Mouse (Mus musculus) intestine, embryonic 14.5 days (tissue): ENCODE data around the gene 9130213A22Rik. TPM values are rescaled to one million over a fixed set of nuclear protein-coding genes. Genes with fewer than 3 reads are reported as not detected.

ENCODE experiments used
- ATAC-seq: fragments of 200-750 bp; cut with Nextera tagmentation; replicated peaks from 2 replicates; pipeline ENCODE4 v1.8.0; 2017; ENCODE audit warnings: low read depth, moderate number of reproducible peaks, moderate TSS enrichment, moderate library complexity; ENCODE audit not compliant: low FRiP score, low TSS enrichment
- DNase-seq: peaks from one replicate; pipeline ENCODE4 v3.0.0-alpha.2; 2018; ENCODE audit warnings: low spot score
- H3K27ac ChIP-seq: fragments of 300-500 bp; sonication (generic); 2 replicates; pipeline ENCODE4 v1.5.1; 2014; ENCODE audit warnings: low read depth, mild to moderate bottlenecking, control low read depth
- H3K27me3 ChIP-seq: fragments of 300-500 bp; sonication (generic); replicated peaks from 2 replicates; pipeline ENCODE4 v1.6.1; 2014; ENCODE audit warnings: low read length, control low read depth; ENCODE audit not compliant: control insufficient read depth, insufficient read depth
- H3K36me3 ChIP-seq: fragments of 300-500 bp; sonication (generic); 2 replicates; pipeline ENCODE4 v1.6.1; 2014; ENCODE audit warnings: low read length, control low read depth; ENCODE audit not compliant: control insufficient read depth, insufficient read depth
- H3K4me1 ChIP-seq: fragments of 300-500 bp; sonication (generic); replicated peaks from 2 replicates; pipeline ENCODE4 v1.6.1; 2014; ENCODE audit warnings: low read length, control low read depth, mixed read lengths; ENCODE audit not compliant: control insufficient read depth, insufficient read depth
- H3K4me2 ChIP-seq: fragments of 300-500 bp; sonication (generic); 2 replicates; pipeline ENCODE4 v1.6.1; 2014; ENCODE audit warnings: low read length
- H3K4me3 ChIP-seq: fragments of 300-500 bp; sonication (generic); 2 replicates; pipeline ENCODE4 v1.5.1; 2014; ENCODE audit warnings: low read depth, low read length, control low read depth, mixed read lengths
- H3K9ac ChIP-seq: fragments of 300-500 bp; sonication (generic); 2 replicates; pipeline ENCODE4 v1.6.1; 2014; ENCODE audit warnings: mild to moderate bottlenecking, low read length
- H3K9me3 ChIP-seq: fragments of 300-500 bp; sonication (generic); 2 replicates; pipeline ENCODE4 v1.6.1; 2016; ENCODE audit warnings: low read length, control low read depth; ENCODE audit not compliant: control insufficient read depth
- WGBS: fragments of 180-500 bp; shearing (Covaris S2); extraction: QIAGEN DNeasy Blood & Tissue Kit; methylation state at CpG from one replicate; pipeline ENCODE4 v1.1.7; 2014; 5-methylcytosine and 5-hydroxymethylcytosine counted together
- polyA plus RNA-seq: library from polyadenylated mRNA; unstranded; fragments of >200 nt; fragmentation: Nextera tagmentation; extraction: Ambion mirVana; gene quantifications from 2 replicates; pipeline ENCODE4 v1.2.1, GENCODE M21; 2014

The 9130213A22Rik gene
- polyA plus RNA-seq, 1 experiment from 2014 or later, result 0.30 TPM

DNA sequence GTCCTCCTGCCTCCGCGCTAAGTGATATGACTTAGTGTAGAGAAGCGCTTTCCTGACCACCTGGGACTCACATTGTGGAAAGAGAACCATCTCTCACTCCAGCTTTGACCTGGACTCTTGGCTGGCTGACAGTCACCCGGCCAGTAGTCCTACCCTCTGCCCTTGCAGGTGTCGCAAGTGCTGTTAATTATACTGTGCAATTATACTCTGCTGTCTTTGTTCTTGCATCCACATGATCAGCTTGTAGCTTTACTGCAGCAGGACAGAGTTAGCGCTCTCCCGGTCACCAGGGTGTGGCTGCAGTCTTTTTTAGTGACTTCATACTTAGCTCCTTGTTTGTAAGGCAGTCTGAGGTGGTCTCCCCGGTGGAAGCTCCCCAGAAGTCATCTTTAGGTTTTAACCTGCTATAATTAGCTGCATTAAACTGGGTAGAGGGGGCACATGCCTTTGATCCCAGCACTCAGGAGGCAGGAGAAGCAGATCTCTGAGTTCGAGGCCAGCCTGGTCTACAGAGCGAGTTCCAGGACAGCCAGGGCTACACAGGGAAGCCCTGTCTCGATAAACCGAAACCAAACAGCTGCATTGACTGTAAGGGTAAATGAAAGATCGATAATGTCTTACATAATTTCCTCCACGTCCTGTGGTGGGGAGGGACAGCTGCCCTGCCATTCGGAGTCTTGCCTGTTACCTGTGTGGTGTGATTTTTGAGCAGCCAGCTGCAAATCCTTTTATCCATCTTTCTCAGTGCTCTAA is 42.1 kb downstream of the 9130213A22Rik start:
- Histone ChIP-seq H3K9me3 (no peaks in the 10 kb centered on the region), H3K4me2 (no peak overlapping the region), H3K9ac (no peak overlapping the region), H3K27ac (no peak overlapping the region), H3K36me3 (no peaks in the 10 kb centered on the region), H3K4me3 (no peak overlapping the region), H3K27me3 (no peaks in the 10 kb centered on the region), H3K4me1 (no peaks in the 10 kb centered on the region)
- ATAC-seq (no peak), DNase-seq (no peak)
- WGBS, result 74% methylated on average over 15 of the region's 15 CpGs

GRCm38 (mm10) chr11:69078805-69079438 is 43.5 kb downstream of the 9130213A22Rik start:
- no peaks in the 10 kb centered on the region for H3K9me3 ChIP-seq
- peaks cover 3% of the 10 kb centered on the region; the same call in 1 of the 2 replicates for H3K4me1 ChIP-seq
- H3K27ac ChIP-seq, result no peak overlapping the region
- no peak for DNase-seq
- no peaks in the 10 kb centered on the region for H3K27me3 ChIP-seq
- no peak overlapping the region for H3K4me2 ChIP-seq
- no peak overlapping the region for H3K4me3 ChIP-seq
- ATAC-seq, result no peak
- no peak overlapping the region for H3K9ac ChIP-seq
- WGBS, result 59% methylated on average over 5 of the region's 5 CpGs
- no peaks in the 10 kb centered on the region for H3K36me3 ChIP-seq

DNA sequence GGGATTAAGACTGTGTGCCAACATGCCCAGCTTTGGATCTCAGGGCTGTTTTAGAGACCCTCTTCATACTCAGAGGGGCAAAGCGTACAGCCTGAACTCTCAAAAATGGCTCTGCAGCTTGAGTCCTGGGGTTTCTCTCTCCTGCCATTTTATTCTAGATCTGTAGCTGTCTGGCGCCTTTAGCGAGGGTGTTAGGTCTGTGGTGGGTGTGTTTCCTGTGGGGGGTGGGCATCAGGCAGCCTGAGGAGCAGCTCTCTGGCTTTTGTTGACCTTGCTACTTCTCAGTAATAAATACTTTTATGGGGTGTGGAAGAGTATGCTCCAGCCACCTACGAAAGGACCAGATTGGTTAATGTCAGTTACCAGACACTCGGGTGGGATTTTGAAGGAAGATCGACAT is 44.3 kb downstream of the 9130213A22Rik start:
- DNase-seq (no peak), ATAC-seq (no peak)
- H3K36me3 ChIP-seq, result no peaks in the 10 kb centered on the region
- no peak overlapping the region for H3K9ac ChIP-seq
- no peaks in the 10 kb centered on the region for H3K27me3 ChIP-seq
- peaks cover 3% of the 10 kb centered on the region; the same call in 1 of the 2 replicates for H3K4me1 ChIP-seq
- H3K9me3 ChIP-seq, result no peaks in the 10 kb centered on the region
- no peak overlapping the region for H3K4me3 ChIP-seq
- no peak overlapping the region for H3K27ac ChIP-seq
- 67% methylated on average over 6 of the region's 6 CpGs for WGBS
- H3K4me2 ChIP-seq, result no peak overlapping the region

GRCm38 (mm10) chr11:69077316-69077715 is 45.1 kb downstream of the 9130213A22Rik start:
- Histone ChIP-seq H3K9me3 (no peaks in the 10 kb centered on the region), H3K27ac (no peak overlapping the region), H3K27me3 (no peaks in the 10 kb centered on the region), H3K36me3 (no peaks in the 10 kb centered on the region), H3K4me3 (no peak overlapping the region), H3K4me1 (peaks cover 8% of the 10 kb centered on the region), H3K4me2 (no peak overlapping the region), H3K9ac (no peak overlapping the region)
- ATAC-seq (no peak), DNase-seq (no peak)
- 77% methylated on average over 9 of the region's 9 CpGs for WGBS

GRCm38 (mm10) chr11:69076572-69076971 is 45.8 kb downstream of the 9130213A22Rik start:
- Histone ChIP-seq H3K27me3 (no peaks in the 10 kb centered on the region), H3K36me3 (no peaks in the 10 kb centered on the region), H3K9ac (no peak overlapping the region), H3K9me3 (no peaks in the 10 kb centered on the region), H3K4me3 (no peak overlapping the region), H3K4me1 (peaks cover 12% of the 10 kb centered on the region), H3K27ac (no peak overlapping the region), H3K4me2 (no peak overlapping the region)
- 74% methylated on average over 5 of the region's 5 CpGs for WGBS
- ATAC-seq (no peak), DNase-seq (no peak)

DNA sequence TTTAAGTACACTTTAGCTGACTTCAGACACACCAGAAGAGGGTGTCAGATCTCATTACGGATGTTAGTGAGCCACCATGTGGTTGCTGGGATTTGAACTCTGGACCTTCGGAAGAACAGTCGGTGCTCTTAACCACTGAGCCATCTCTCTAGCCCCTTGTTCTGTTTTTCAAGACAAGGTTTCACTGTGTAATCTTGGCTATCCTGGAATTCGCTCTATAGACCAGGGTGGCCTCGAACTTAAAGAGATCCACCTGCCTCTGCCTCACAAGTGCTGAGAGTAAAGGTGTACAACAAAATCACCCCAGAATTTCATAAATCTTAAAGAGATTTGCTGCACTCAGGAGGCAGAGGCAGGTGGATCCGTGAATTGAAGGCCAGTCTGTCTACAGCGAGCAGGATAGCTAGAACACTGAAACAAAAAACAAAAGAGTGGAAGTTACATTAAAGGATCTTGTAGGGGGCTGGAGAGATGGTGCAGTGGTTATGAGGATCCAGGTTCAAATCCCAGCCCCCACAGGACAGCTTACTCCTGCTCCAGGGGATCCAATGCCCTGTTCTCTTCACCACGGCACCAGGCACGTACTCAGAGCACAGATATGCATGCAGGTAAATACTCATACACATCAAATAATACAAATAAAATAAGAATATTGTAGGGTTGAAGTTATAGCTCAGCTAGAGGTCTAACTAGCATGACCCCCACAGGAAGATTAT is 46.5 kb downstream of the 9130213A22Rik start:
- 59% methylated on average over 8 of the region's 9 CpGs for WGBS
- H3K9ac ChIP-seq, result no peak overlapping the region
- H3K4me2 ChIP-seq, result no peak overlapping the region
- H3K27ac ChIP-seq, result no peak overlapping the region
- H3K36me3 ChIP-seq, result no peaks in the 10 kb centered on the region
- no peak for ATAC-seq
- H3K9me3 ChIP-seq, result no peaks in the 10 kb centered on the region
- H3K27me3 ChIP-seq, result no peaks in the 10 kb centered on the region
- no peak for DNase-seq
- H3K4me3 ChIP-seq, result no peak overlapping the region
- peaks cover 18% of the 10 kb centered on the region for H3K4me1 ChIP-seq

- no peak overlapping the region for H3K9ac ChIP-seq
- no peak overlapping the region for H3K4me2 ChIP-seq
- no peaks in the 10 kb centered on the region for H3K27me3 ChIP-seq
- H3K36me3 ChIP-seq, result no peaks in the 10 kb centered on the region
- ATAC-seq (no peak), DNase-seq (no peak)
- H3K4me1 ChIP-seq, result peaks cover 18% of the 10 kb centered on the region
- WGBS, result 47% methylated on average over 2 of the region's 2 CpGs
- 0 out of 2 replicates have a peak overlapping the region, but pooled peaks have one; percentile 94 for H3K27ac ChIP-seq
- H3K9me3 ChIP-seq, result no peaks in the 10 kb centered on the region
- H3K4me3 ChIP-seq, result no peak overlapping the region
Observed at GRCm38 (mm10) chr11:69074776-69075069, 47.7 kb downstream of the 9130213A22Rik start.

DNA sequence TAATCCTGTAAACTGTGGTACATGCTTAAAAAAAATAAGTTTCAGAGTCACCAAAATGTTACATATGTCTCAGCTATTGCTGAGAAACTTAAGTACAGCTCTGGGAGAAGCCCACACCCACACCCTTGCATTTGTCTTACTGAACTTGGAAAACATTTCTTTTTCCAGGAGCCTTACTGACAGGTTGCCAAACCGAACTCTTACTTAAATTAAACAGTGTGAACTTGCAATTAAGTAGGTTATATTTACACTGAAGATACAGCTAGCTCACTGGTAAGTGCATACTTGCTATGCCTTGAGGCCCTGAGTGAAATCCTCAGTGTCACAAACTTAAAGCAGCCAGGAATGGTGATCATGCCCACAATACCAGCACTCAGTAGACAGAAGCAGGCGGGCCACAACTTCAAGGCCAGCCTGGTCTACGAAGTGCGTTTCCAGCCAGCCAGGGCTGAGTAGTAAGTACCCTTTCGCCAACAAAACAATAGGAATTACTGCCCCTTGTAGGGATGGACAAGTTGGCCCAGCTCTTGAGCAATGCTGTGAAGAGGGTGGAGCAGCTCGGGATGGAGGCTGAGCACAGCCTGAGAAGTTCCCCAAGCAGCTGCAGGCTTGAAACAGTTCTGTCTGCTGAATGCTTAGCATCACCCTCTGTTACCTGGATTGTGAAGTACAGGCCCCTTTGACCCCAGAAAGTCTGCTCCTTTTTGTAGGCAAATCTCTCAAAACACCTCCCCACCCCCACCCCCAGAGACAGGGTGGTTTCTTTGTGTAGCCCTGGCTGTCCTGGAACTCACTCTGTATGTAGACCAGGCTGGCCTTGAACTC is 48.2 kb downstream of the 9130213A22Rik start:
- no peaks in the 10 kb centered on the region for H3K9me3 ChIP-seq
- DNase-seq, result no peak
- no peak overlapping the region for H3K9ac ChIP-seq
- H3K4me1 ChIP-seq, result peaks cover 18% of the 10 kb centered on the region
- no peak overlapping the region for H3K4me3 ChIP-seq
- ATAC-seq, result no peak
- no peaks in the 10 kb centered on the region for H3K27me3 ChIP-seq
- WGBS, result 43% methylated on average over 6 of the region's 6 CpGs
- H3K36me3 ChIP-seq, result no peaks in the 10 kb centered on the region
- no peak overlapping the region for H3K4me2 ChIP-seq
- H3K27ac ChIP-seq, result peak overlapping the region; percentile 94
